ENCODE assay signal across 9 mouse cellular contexts in genomic region chr9:115704249-115704648, GRCm38 (mm10).
DNase-seq lines count a peak whose midpoint lies in the region; ATAC-seq and TF ChIP-seq lines count a peak whose summit lies in the region.
"Had no signal": no experiment of that assay in that cellular context is flagged by ENCODE, and none has a peak within 500 bp of the region (broad histone marks: within the 10 kb centered on the region; RNA-seq: fewer than 3 reads in every experiment).

No protein-coding gene starts in this region.

- no peak overlapping the region for H3K4me3 ChIP-seq in C2C12 (ENCODE audit: insufficient read depth, poor library complexity, severe bottlenecking)
- no peak overlapping the region for H3K4me3 ChIP-seq in heart, embryonic 10.5 days
- no peak overlapping the region for H3K4me3 ChIP-seq in lung, postnatal 0 days (ENCODE audit: low read depth, low read length)
- H3K4me3 ChIP-seq: erythroblast, embryonic 14.5 days had no signal

- no peak for TF ChIP-seq EP300 in lung, postnatal 0 days (IDR thresholded peaks at IDR 0.05)

- no peaks in the 10 kb centered on the region for H3K79me3 ChIP-seq in C2C12 (ENCODE audit: low read depth)

- no peaks in the 10 kb centered on the region for H3K9me3 ChIP-seq in heart, embryonic 10.5 days
- no peaks in the 10 kb centered on the region for H3K9me3 ChIP-seq in lung, postnatal 0 days (ENCODE audit: low read length)

- peak; percentile 37; the same call in 1 of the 2 replicates for ATAC-seq in lung, postnatal 0 days
- no peak for ATAC-seq in activated CD4-positive, CD25-positive, alpha-beta regulatory T cell, adult 4 months

- no peak overlapping the region for H3K4me2 ChIP-seq in lung, postnatal 0 days (replicated peaks; ENCODE audit: low read depth, low read length)

- H3K4me1 ChIP-seq in heart, embryonic 10.5 days = peaks cover 6% of the 10 kb centered on the region; the same call in 1 of the 2 replicates
- no peaks in the 10 kb centered on the region for H3K4me1 ChIP-seq in lung, postnatal 0 days (ENCODE audit: insufficient read depth, low read depth, low read length)

- H3K79me2 ChIP-seq in C2C12 (ENCODE audit: control insufficient read depth, insufficient read depth) = no peaks in the 10 kb centered on the region

- H3K27ac ChIP-seq in heart, embryonic 10.5 days = no peak overlapping the region
- no peak overlapping the region for H3K27ac ChIP-seq in lung, postnatal 0 days (ENCODE audit: low read length)

- TF ChIP-seq CTCF in C2C12 (IDR thresholded peaks at IDR 0.05; ENCODE audit: control insufficient read depth, insufficient read depth, insufficient read length) = peak; percentile 47
- peak; percentile 93 for TF ChIP-seq CTCF in lung, postnatal 0 days (IDR thresholded peaks at IDR 0.05)

- no peak overlapping the region for H3K9ac ChIP-seq in lung, postnatal 0 days (replicated peaks; ENCODE audit: low read depth)

- 37% methylated on average over 9 of the region's 9 CpGs for WGBS in heart, embryonic 10.5 days
- WGBS in lung, postnatal 0 days = 26% methylated on average over 9 of the region's 9 CpGs

- no peaks in the 10 kb centered on the region for H3K27me3 ChIP-seq in C2C12 (ENCODE audit: control insufficient read depth, insufficient read depth, insufficient read length)
- no peaks in the 10 kb centered on the region for H3K27me3 ChIP-seq in heart, embryonic 10.5 days (ENCODE audit: insufficient read depth, poor library complexity, severe bottlenecking)
- H3K27me3 ChIP-seq in lung, postnatal 0 days (replicated peaks; ENCODE audit: insufficient read depth, low read length) = no peaks in the 10 kb centered on the region

- peak; percentile 43 for DNase-seq in NIH3T3 (ENCODE audit: low read depth)
- peak; percentile 54 for DNase-seq in embryo, embryonic 9.5 days (ENCODE audit: extremely low spot score)
- peak; percentile 79 for DNase-seq in heart, embryonic 10.5 days (ENCODE audit: low spot score)
- peak; percentile 30 to 66 for DNase-seq in layer of hippocampus, adult 8-10 months (ENCODE audit: low spot score in 2 of 2)
- DNase-seq in lung, postnatal 0 days (ENCODE audit: low spot score) = peak; percentile 83
- peak; percentile 14 to 18 for DNase-seq in right cerebral cortex, postnatal 36 days (ENCODE audit: low spot score in 2 of 2)

- no peak overlapping the region for H3ac ChIP-seq in C2C12 (ENCODE audit: control insufficient read depth, insufficient read length, low read depth)

- no peaks in the 10 kb centered on the region for H3K36me3 ChIP-seq in C2C12 (ENCODE audit: control insufficient read depth, insufficient read depth)
- no peaks in the 10 kb centered on the region for H3K36me3 ChIP-seq in heart, embryonic 10.5 days
- no peaks in the 10 kb centered on the region for H3K36me3 ChIP-seq in lung, postnatal 0 days (ENCODE audit: insufficient read depth, low read length)

TF ChIP-seq in C2C12, 6 proteins besides CTCF, POLR2A, EP300 and RAD21:
- TF ChIP-seq MAX (IDR thresholded peaks at IDR 0.05) (no peak), MYOD1 (IDR thresholded peaks at IDR 0.05; ENCODE audit: control insufficient read depth, insufficient read length, low read depth) (no peak), MYOG (IDR thresholded peaks at IDR 0.05; ENCODE audit: control insufficient read depth, extremely low read depth, insufficient read length) (no peak), USF1 (IDR thresholded peaks at IDR 0.05; ENCODE audit: low read depth) (no peak), CEBPB (IDR thresholded peaks at IDR 0.05; ENCODE audit: low read depth) (no peak), FOSL1 (IDR thresholded peaks at IDR 0.05; ENCODE audit: insufficient read depth, low read length, poor library complexity, severe bottlenecking) (no peak)

Comparison
In these comparisons a context has a peak if more than half of its experiments do, and no peak if none do; other contexts are left out.
1. DNase-seq: peak in every context shown above with its lines; median percentile 83 in lung, postnatal 0 days; 79 in heart, embryonic 10.5 days; 54 in embryo, embryonic 9.5 days; 48 in layer of hippocampus, adult 8-10 months; 43 in NIH3T3; 16 in right cerebral cortex, postnatal 36 days.